Mouse (Mus musculus) common myeloid progenitor, adult 5-6 weeks (primary cell): ENCODE results near the gene Inca1. TPM values are rescaled to one million over a fixed set of nuclear protein-coding genes. Genes with fewer than 3 reads are reported as not detected.

Experiments
- ATAC-seq: replicated peaks from 2 replicates; pipeline ENCODE4 v1.8.0; 2016; ENCODE audit warnings: low read depth, mild to moderate bottlenecking, moderate TSS enrichment, inconsistent platforms; ENCODE audit not compliant: poor library complexity, severe bottlenecking
- total RNA-seq: library from RNA; stranded (forward); fragments of 200-1000, 187-1606 nt; gene quantifications from 2 replicates; pipeline ENCODE4 v1.2.3, GENCODE M21; 2017

The Inca1 gene
- not detected in 2 replicates for total RNA-seq

DNA sequence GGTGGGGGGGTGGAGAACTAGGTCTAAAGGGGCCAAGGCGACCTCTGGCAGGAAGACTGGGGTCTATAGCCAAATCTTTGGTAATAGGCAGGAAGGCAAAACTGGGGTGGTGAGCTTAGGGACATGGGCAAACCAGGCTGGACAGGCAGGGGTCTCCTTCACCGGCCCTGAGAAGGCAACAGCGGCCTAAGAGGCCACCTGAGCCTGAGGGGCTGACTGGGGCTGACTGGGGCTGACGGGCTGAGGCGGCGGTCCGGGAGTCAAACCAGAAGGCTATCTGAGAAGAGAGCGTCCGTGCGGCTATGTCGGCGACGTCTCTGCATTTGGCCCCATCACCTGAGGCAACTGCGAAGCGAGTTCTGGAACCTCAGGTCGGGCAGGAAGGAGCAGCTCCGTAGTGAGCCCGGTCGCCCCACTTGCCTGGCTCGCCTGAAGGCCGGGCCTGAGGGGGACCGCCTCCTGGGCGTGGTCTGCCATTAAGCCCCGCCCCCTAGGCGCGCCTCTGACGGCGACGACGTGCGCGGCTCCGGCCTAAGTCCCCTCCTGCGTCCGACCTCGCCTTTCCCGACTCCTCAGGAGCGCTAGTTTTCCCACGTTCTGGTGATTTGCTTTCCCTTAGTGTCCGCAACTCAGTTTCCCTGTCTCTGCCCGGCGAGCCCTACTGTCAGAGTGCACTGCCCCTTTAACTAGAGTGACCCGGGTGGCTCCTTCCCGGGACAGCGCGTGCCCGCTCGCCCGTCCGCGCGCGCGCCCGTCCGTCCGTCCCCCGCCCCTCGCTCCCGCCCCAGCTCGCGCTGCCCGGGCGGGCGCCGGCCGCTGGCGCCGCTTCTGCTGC is at the start of gene Inca1, which contains the start of gene Kif1c:
Gene Inca1, minus strand, starts transcription at position 434 of the 835 bp plus-strand sequence.
Gene Kif1c, plus strand, starts transcription at position 827 of the 835 bp plus-strand sequence.
- peak; percentile 98 for ATAC-seq

DNA sequence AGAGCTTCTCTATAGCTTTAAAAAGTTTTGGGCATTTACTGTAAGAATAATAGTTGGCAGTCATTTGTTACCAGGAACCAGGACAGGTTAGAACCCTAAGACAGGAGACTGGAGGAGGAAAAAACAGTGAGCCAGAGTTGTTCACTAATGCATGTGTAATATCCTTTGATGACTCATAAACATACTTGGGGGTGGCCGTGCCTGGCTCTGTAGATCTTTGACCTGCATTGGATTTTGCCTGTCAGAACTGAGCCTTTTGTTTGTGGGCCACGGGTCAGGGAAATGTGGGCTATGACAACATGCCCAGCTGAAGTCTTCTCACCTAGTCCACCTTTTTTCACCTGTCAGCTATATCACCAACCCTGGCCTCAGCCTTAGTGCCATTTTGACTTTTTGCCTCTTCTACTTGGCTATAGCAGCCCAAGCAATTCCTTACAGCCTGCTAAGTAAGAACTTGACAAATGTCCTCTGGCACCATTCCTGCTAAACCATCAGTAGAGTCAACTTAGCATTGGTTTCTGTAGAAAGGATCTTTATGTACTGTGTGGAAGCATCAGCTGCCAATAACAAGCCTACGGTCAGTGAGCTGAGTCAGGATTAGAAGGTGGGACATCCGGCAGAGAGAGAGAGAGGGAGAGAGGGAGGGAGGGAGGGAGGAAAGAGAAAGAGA is 48.1 kb upstream of the Inca1 start:
- no peak for ATAC-seq

DNA sequence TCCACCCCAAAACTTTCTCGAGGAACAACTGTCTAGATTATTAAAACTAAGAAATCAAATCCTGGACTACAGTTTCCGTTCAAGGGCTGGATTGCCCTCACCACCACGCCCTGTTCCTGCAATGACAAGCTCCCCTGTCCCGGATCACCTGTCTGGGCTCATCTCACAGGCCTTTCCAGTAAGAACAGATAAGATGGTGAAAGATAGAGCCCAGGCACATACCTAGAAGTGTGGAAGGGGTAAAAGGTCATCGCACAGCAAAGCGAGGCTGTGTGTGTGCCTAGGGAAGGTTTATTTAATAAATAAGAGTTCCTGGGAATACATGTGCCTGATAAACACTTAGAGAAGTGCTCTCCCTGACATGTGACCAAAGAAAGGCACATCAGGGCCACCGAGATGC is 45.7 kb upstream of the Inca1 start:
- no peak for ATAC-seq

DNA sequence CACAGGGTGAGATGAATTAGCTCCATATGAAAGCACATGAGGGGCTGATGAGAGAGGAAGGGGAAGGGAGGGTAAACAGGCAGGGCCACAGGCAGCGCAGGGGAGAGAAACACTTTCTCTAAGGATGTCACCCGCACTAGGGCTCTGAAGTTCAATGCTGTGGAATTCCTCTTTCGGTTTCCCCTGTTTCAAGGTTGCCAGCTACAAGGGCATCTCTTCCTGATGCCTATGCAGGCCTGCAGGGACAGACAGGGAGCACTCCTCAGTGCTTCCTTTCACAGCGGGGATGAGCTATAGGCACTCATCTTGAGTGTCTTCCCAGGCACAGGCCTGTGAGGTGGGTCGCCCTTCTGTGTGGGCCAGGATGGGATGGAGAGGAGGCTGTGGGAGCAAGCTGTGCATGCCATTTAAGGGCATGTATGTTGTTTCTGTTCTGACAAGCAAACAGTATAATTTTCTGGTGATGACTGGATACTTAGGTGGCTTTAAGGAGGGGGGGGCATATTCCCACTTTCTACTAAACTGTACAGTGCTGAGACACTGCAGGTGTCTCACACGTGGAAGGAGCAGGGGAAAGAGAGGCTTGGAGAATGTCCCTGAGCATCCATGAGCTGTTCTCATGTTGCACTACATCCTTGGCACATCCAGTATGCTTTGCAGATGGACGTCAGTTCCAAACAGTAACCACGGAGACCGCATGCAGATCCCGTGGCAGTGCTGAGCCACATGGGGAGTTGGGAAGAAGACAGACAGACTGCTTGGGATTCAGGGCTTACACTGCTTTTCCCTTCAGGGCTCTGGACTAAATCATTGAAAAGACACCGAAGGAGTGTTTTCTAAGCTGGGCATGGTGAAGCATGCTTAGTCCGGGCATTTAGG is 42.9 kb upstream of the Inca1 start:
- ATAC-seq: no peak

DNA sequence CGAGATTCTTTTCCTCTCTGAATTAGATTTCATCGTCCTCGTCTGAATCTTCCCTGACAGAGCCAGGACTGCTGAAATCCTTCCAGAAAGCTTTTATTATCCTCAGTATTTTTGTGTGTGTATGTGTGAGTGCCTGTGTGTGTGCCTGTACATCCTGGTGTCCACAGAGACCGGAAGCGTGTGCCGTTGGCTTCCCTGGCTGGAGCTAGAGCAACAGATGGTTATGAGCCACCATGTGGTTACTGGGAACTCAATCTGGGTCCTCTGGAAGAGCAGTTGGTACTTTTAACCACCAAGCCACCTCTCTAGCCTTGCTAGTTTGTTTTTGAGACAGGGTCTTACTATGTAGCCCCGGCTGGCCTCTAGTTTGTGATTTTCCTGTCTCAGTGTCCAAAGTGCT is 42.2 kb upstream of the Inca1 start:
- ATAC-seq: no peak

DNA sequence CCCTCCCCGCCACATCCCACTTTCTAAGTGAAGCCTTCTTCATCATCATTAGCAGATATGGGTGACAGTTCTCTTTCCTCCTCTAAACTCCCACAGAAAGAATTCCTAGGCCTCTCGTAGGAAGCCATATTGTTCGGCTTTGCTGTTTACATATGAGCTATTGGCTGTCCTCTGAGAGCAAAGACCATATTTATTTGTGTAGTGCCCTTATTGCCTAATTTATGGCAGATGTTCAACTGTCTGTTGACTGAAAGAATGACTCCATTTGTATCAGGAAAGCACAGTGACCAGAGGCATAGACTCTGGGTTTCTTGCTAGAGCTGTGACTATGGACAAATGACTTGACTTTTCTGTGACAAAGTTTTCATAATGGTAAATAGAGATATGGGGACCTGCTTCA is 41.6 kb upstream of the Inca1 start:
- ATAC-seq: no peak

DNA sequence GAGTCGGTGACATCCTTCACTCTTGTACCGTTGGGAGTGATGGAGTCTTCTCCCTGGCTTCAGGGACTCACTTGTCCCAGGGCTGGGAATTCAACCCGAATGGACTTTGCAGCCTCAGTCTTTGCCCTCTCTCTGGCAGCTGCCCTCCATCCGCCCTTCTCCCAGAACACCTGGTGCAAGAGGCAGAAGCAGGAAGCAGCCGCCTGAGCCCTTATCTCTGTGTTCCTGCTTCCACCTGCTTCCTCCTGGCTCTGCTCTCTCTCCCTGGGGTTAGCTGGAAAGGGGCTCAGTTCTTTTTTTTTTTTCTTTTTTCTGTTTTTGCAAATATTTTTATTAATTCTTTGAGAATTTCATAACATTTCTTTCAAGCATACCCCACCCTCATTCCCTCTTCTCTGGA is 37.8 kb upstream of the Inca1 start:
- ATAC-seq: peak; percentile 77

DNA sequence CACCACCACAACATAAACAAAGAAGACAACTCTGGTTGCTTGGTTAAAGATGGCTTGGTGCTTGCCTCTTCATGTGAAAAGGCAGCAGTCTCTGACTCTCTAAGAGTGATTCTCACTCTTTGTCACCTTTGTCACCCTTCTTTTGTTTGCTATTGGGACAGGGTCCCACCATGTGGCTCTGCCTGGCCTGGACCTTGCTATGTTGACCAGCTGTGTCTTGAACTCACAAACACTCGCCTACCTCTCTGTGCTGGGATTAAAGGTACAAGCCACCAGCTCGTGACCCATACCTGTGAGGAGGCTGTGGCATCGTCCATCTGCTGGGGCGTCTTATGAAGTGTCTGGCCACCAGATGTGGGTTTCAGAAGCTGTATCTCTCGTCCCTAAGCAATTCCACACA is 33.3 kb upstream of the Inca1 start:
- ATAC-seq: no peak

DNA sequence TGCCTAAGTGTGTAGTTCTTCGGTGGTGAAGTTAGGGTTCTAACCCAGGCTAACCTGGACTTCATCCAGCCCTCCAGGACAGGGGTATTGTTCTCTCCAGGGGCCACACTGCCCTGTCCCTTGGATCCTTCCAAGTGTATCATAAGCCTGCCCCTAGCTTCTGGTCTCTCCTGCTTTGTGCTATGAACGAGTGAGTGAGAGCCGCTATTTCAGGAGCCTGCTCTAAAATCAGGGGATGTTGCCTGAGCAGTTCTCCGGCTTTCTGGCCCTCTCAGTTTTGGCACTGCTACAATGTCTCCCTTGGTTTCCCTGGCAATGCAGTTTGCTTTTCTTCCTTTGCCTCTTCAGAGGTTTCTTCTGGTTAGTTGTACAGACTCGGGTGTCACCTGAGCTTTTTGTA is 31.2 kb upstream of the Inca1 start:
- no peak for ATAC-seq

DNA sequence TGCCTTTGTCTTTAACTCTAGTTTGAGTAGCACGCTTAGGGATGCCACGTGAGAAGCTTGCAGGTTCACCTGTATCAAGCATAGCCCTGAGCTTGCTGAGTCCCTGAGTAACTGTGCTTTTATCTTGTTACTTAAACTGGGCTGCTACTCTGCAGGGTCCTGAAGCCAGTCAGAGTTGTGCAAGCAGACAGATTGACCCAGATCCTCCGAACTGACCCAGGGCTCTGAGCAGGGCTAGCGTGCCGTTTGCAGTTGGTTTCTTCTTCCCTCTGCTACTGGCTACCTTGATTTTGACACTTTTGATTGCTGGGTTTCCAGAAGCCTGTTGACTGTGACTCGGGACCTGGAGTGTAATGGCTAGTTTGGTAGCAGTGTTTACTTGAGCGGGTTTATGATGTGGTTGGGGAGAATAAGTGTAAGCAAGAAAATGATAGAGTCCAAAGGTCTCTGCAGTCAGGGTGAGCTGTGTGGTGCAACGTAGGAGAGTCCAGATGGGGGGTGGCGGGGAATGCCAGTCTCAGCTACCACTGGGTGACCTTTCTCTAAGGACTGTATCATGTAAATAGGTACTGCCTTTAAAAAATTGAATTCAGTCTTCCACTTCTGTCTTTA is 30.6 kb upstream of the Inca1 start:
- ATAC-seq: no peak

DNA sequence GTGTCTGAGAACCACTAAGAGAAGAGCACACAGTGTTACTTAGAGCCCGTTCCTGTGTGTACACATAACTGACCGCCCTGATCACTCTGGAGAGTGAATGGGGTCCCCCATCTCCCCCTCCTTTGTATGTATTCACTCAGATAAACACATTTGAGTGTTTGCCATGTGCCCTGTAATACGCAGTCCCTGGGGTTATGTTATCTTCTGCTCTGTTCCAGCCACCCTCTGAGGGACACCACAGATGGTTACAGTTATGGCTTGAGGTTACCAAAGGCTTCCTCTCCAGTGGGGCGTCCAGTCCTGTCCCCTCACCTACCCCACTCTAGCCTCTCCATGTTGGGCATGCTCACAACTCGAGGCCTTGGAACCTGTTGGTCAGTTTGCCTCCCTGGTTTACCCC is 27.4 kb upstream of the Inca1 start:
- peak; percentile 66 for ATAC-seq

DNA sequence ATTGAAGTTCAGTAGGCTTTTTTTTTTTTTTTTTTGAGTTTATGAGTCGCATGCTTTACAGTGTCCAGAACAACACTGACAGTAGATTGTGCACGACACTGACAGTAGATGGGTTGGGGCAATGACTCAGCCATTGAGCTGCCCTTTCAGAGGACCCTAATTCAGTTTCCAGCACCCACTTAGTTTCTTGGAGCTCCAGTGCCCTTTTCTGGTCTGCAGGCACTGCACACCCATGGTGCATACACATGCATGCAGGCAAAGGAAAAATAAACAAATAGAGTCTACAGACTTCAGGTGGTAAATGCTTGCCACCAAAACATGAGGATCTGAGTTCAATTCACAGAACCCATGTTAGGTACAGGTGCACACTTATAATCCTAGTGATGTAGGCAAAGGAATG is 26.6 kb upstream of the Inca1 start:
- ATAC-seq: no peak

DNA sequence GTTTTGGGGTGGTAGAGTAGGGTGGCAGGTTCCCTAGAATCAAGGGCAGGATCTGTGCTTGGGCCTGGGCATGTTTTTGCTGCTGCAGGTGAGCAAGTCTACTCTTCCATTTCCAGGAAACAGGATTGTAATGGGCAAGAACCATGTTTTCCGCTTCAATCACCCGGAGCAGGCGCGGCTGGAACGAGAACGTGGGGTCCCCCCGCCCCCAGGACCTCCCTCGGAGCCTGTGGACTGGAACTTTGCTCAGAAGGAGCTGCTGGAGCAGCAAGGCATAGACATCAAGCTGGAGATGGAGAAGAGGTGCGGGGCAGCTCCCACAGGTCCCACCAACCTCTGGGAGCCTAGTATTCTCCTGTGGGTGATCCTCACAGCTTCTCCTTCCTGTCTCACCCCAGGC is 24.8 kb upstream of the Inca1 start:
- no peak for ATAC-seq

DNA sequence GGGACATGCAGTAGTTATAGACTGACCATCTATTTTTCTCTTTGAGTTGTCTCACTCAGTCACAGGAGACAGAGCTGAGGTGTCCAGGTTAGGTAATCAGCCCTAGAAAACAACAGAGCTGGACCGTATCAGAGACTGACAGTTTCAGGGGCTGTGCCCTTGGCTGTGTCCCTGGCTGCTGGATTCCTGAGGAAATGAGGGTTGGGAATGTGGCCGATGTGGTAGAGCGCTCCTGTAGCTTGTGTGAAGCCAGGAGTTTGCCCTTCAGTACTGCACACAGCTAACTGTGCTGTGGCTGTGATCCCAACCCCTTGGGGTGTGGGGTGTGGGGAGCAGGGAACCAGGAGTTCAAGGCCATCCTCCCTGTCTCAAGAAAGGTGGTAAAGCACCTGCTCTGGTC is 21.1 kb upstream of the Inca1 start:
- ATAC-seq: no peak

DNA sequence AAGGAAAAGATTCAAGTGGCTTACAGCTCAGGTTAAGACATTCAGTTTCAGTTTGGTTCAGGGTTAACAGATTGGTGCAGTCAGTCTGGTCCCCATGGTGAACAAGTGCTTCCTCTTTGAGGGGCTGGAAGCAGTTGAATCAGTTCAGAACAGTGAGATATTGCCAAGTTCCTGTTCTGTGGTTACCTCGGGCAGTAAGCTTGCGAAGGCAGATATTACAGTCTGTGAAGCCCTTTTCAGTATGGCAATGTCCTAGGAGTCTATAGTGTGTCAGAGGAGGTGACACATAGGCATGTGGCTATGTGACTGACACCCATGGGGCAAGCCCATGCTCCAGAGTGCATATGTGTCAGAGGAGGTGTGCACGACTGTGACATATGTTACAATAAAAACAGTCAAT is 20.6 kb upstream of the Inca1 start:
- ATAC-seq: peak; percentile 96

DNA sequence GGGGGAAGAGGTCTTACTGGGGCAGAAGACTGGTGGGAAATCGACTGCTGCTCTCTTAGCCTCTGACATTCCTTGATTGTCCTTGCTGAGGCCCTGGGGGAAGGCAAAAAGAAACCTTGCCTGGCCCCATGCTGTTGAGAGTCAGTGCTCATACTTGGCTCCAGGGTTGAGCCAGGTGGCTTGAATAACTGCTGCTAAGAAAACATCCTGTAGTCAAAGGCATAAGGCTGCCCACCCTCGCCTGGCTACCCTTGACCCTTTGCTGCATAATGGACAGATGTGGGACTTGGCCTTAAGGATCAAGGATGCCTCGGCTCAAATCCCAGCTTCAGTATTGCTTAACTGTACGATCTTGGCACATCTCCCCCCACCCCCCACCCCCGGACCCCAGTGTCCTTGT is 18.5 kb upstream of the Inca1 start:
- ATAC-seq: no peak

DNA sequence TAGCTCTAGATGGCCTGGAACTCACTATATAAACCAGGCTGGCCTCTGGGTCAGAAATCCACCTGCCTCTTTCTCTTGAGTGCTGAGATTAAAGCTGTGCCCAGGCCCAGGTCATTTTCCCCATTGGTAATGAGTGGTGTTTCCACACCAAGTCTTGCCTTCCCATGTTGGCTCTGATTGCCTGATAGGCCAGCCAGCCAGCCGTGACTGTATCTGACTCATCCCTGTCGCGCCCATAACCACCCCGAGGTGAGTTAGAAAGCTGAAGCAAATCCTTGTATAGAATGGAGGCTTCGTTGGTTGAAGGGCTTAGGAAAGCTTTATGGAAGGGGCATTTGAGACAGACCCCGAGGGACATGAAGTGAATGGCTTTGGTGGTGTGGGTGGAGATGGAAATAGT is 15.9 kb upstream of the Inca1 start:
- ATAC-seq: no peak

DNA sequence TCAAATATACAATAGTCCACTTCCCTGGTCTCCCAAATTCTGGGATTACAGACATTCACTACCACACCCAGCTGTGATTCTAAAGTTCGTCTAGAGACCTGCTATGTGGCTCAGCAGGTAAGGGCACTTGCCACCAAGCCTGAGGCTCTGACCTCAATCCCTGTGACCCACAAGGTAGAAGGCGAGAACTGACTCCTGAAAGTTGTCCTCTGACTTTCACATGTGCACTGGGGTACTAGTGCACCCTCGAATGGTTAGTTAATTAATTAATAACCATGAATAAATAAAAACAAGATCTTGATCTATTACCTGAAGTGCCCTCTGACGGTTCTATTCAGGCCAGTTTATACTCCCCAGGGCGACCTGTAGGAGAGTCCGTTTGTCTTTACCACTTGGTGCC is 13.3 kb upstream of the Inca1 start:
- ATAC-seq: no peak

DNA sequence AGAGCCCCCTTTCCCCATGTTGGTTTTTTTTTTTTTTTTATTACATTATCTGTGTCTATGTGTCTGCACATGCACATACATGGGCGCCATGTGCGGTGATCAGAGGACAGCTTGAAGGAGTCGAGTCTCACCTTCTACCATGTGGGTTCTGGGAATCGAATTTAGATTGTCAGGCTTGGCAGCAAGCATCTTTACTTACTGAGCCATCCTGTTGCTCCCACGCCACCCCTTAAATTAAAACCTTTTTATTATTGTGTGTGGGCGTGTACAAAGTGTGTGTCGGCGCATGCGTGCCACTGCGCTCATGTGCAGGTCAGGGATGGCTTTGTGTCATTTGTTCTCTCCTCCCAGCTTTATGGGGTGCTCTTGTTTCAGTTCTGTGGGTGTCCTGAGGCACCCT is 11.1 kb upstream of the Inca1 start:
- no peak for ATAC-seq

DNA sequence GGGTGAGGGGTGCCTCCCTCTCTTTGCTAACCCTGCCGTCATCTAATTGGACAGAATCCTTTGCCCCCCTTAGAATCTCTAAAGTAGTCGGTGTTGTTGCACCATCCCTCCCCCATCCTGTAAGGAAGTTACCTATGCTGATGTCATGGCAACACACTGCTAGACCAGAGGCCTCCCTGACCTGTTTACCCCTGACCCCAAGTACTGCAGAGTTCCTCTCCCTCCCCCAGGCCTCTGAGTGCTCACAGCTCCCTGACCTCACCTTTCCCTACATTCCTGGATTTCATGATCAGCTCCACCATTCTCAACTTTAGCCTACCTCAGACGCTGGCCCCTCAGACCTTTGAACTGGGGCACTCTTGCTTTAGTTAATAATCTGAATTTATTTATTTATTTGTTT is 6.2 kb upstream of the Inca1 start:
- no peak for ATAC-seq
